Mouse (Mus musculus): ENCODE measurements at regions not wholly inside any gene's neighbourhood (a gene's known extent, or its start where the extent isn't known, plus 50 kb on each side); places are given as distances from the start of the nearest gene placed in this dataset.
"Not testable (repeated sequence)": the region's sequence is repeated elsewhere in the genome, so short reads cannot be mapped to it uniquely, and the experiment has no call there.

GRCm38 (mm10) chr10:9331694-9332093, 343.3 kb downstream of the Samd5 start:
- ATAC-seq (replicated peaks; ENCODE audit: insufficient number of reproducible peaks, low FRiP score, low TSS enrichment, poor library complexity, severe bottlenecking): no peak

- ATAC-seq (replicated peaks; ENCODE audit: insufficient number of reproducible peaks, low FRiP score, low TSS enrichment, poor library complexity, severe bottlenecking): no peak
These were observed 346.7 kb downstream of the Samd5 start for GRCm38 (mm10) chr10:9328324-9328723.

GRCm38 (mm10) chr10:9327881-9328280, 347.1 kb downstream of the Samd5 start:
- ATAC-seq (replicated peaks; ENCODE audit: insufficient number of reproducible peaks, low FRiP score, low TSS enrichment, poor library complexity, severe bottlenecking): not testable (repeated sequence)

- no peak for ATAC-seq (replicated peaks; ENCODE audit: insufficient number of reproducible peaks, low FRiP score, low TSS enrichment, poor library complexity, severe bottlenecking)
These were observed 362.7 kb downstream of the Samd5 start for GRCm38 (mm10) chr10:9312326-9312725.

- ATAC-seq (replicated peaks; ENCODE audit: insufficient number of reproducible peaks, low FRiP score, low TSS enrichment, poor library complexity, severe bottlenecking): no peak
These were observed 364.7 kb downstream of the Samd5 start for GRCm38 (mm10) chr10:9310346-9310745.

- no peak for ATAC-seq (replicated peaks; ENCODE audit: insufficient number of reproducible peaks, low FRiP score, low TSS enrichment, poor library complexity, severe bottlenecking)
These were observed 379.0 kb downstream of the Samd5 start for GRCm38 (mm10) chr10:9296055-9296454.

- no peak for ATAC-seq (replicated peaks; ENCODE audit: insufficient number of reproducible peaks, low FRiP score, low TSS enrichment, poor library complexity, severe bottlenecking)
These were observed 379.7 kb downstream of the Samd5 start for GRCm38 (mm10) chr10:9295269-9295668.

GRCm38 (mm10) chr10:9294620-9295019, 380.4 kb downstream of the Samd5 start:
- ATAC-seq (replicated peaks; ENCODE audit: insufficient number of reproducible peaks, low FRiP score, low TSS enrichment, poor library complexity, severe bottlenecking): no peak

GRCm38 (mm10) chr10:9291456-9292146, 383.4 kb downstream of the Samd5 start:
- ATAC-seq (replicated peaks; ENCODE audit: insufficient number of reproducible peaks, low FRiP score, low TSS enrichment, poor library complexity, severe bottlenecking): no peak

- ATAC-seq (replicated peaks; ENCODE audit: insufficient number of reproducible peaks, low FRiP score, low TSS enrichment, poor library complexity, severe bottlenecking): no peak
These were observed 387.1 kb upstream of the Sash1 start for GRCm38 (mm10) chr10:9272940-9273339.

GRCm38 (mm10) chr10:9272243-9272642, 386.4 kb upstream of the Sash1 start:
- ATAC-seq (replicated peaks; ENCODE audit: insufficient number of reproducible peaks, low FRiP score, low TSS enrichment, poor library complexity, severe bottlenecking): no peak

- ATAC-seq (replicated peaks; ENCODE audit: insufficient number of reproducible peaks, low FRiP score, low TSS enrichment, poor library complexity, severe bottlenecking): no peak
These were observed 379.7 kb upstream of the Sash1 start for GRCm38 (mm10) chr10:9265528-9265927.

- ATAC-seq (replicated peaks; ENCODE audit: insufficient number of reproducible peaks, low FRiP score, low TSS enrichment, poor library complexity, severe bottlenecking): no peak
These were observed 378.6 kb upstream of the Sash1 start for GRCm38 (mm10) chr10:9264309-9265000.

- no peak for ATAC-seq (replicated peaks; ENCODE audit: insufficient number of reproducible peaks, low FRiP score, low TSS enrichment, poor library complexity, severe bottlenecking)
These were observed 372.8 kb upstream of the Sash1 start for GRCm38 (mm10) chr10:9258705-9259104.

- no peak for ATAC-seq (replicated peaks; ENCODE audit: insufficient number of reproducible peaks, low FRiP score, low TSS enrichment, poor library complexity, severe bottlenecking)
These were observed 367.0 kb upstream of the Sash1 start for GRCm38 (mm10) chr10:9252941-9253217.

GRCm38 (mm10) chr10:9252120-9252940, 366.5 kb upstream of the Sash1 start:
- ATAC-seq (replicated peaks; ENCODE audit: insufficient number of reproducible peaks, low FRiP score, low TSS enrichment, poor library complexity, severe bottlenecking): no peak

GRCm38 (mm10) chr10:9243281-9243618, 357.4 kb upstream of the Sash1 start:
- ATAC-seq (replicated peaks; ENCODE audit: insufficient number of reproducible peaks, low FRiP score, low TSS enrichment, poor library complexity, severe bottlenecking): no peak

- ATAC-seq (replicated peaks; ENCODE audit: insufficient number of reproducible peaks, low FRiP score, low TSS enrichment, poor library complexity, severe bottlenecking): no peak
These were observed 356.9 kb upstream of the Sash1 start for GRCm38 (mm10) chr10:9242596-9243280.

GRCm38 (mm10) chr10:9239956-9240355, 354.1 kb upstream of the Sash1 start:
- ATAC-seq (replicated peaks; ENCODE audit: insufficient number of reproducible peaks, low FRiP score, low TSS enrichment, poor library complexity, severe bottlenecking): no peak
